Mouse (Mus musculus) thymus, adult 2 months (tissue): ENCODE data around the gene Tmem178.

Experiments
- CTCF ChIP-seq: fragments of 200-500 bp; IDR thresholded peaks from 2 replicates; pipeline ENCODE4 v1.5.1; 2012; ENCODE audit warnings: mild to moderate bottlenecking, control low read depth, low read length, moderate library complexity, borderline replicate concordance; ENCODE audit not compliant: control insufficient read depth, poor library complexity, insufficient read depth; ENCODE audit errors: extremely low read depth
- POLR2A ChIP-seq: fragments of 200-500 bp; IDR thresholded peaks from 2 replicates; pipeline ENCODE4 v1.6.1; 2012; ENCODE audit warnings: mild to moderate bottlenecking, low read length, control low read depth, moderate library complexity; ENCODE audit not compliant: control insufficient read depth, poor library complexity, insufficient read depth; ENCODE audit errors: extremely low read depth

DNA sequence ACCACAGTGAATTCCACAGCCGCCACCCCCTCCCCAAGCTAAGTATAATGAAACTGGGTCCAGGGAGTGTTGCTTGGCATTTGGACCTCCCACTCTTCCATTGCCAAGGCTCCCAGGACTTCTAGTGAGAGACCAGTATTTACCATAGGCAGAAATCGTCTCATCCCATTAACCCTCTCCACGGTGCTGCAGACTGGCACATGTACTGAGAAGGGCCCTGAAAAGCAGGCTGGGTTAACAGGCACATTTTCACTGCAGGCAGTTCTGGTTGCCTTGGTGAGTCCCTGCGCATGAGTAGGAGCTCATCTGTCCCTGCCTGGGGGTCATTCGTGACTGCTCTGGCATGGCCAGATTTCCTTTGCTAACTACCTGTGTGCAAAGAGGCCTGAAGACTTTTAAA is 40.4 kb upstream of the Tmem178 start:
- no peak for TF ChIP-seq CTCF
- no peak for TF ChIP-seq POLR2A
